Mouse (Mus musculus): ENCODE data around the gene Git2.

GRCm38 (mm10) chr5:114686726-114687210, 88.5 kb downstream of the Git2 start:
- TF ChIP-seq CTCF (IDR thresholded peaks at IDR 0.05; ENCODE audit: borderline replicate concordance, extremely low read depth, insufficient read depth, insufficient read length): no peak
- no peak for TF ChIP-seq POLR2A (IDR thresholded peaks at IDR 0.05; ENCODE audit: borderline replicate concordance, extremely low read depth, insufficient read depth, insufficient read length, poor library complexity, severe bottlenecking)

All from brain, embryonic 14.5 days (tissue).